8 mouse cellular contexts compared by ENCODE assay signal in genomic region chr11:75347188-75347585, GRCm38 (mm10). TPM values are rescaled to one million over a fixed set of nuclear protein-coding genes. Genes with fewer than 3 reads are reported as not detected.
DNase-seq lines count a peak whose midpoint lies in the region; ATAC-seq and TF ChIP-seq lines count a peak whose summit lies in the region.

No protein-coding gene starts in this region.

- no peaks in the 10 kb centered on the region for H3K9me3 ChIP-seq in kidney, embryonic 15.5 days (replicated peaks)
- H3K9me3 ChIP-seq in intestine, embryonic 14.5 days (ENCODE audit: control insufficient read depth, low read length): no peaks in the 10 kb centered on the region
- no peaks in the 10 kb centered on the region for H3K9me3 ChIP-seq in midbrain, postnatal 0 days (ENCODE audit: low read length)

- no peak for DNase-seq in kidney, postnatal 25 days
- DNase-seq in intestine, embryonic 14.5 days (ENCODE audit: low spot score): no peak
- DNase-seq in midbrain, postnatal 0 days (ENCODE audit: low spot score): no peak
- no peak for DNase-seq in B cell, adult 2 months
- no peak for DNase-seq in layer of hippocampus, adult 11-12 months (ENCODE audit: low spot score)
- DNase-seq in adrenal gland, adult 18-20 months (ENCODE audit: low spot score in 2 of 2): no peak

- 42% methylated on average over 10 of the region's 10 CpGs for WGBS in kidney, embryonic 15.5 days
- 35% methylated on average over 10 of the region's 10 CpGs for WGBS in intestine, embryonic 14.5 days
- WGBS in midbrain, postnatal 0 days: 47% methylated on average over 10 of the region's 10 CpGs

- H3K4me3 ChIP-seq in kidney, embryonic 15.5 days (replicated peaks): peak overlapping the region; percentile 78
- H3K4me3 ChIP-seq in bone marrow macrophage, adult 2 months (ENCODE audit: insufficient read depth, low read length): peak overlapping the region; percentile 83
- peak overlapping the region; percentile 76 for H3K4me3 ChIP-seq in intestine, embryonic 14.5 days (ENCODE audit: low read depth, low read length)
- H3K4me3 ChIP-seq in midbrain, postnatal 0 days (ENCODE audit: low read depth, low read length): peak overlapping the region; percentile 78; the same call in 1 of the 2 replicates

- TF ChIP-seq POLR2A in bone marrow macrophage, adult 2 months (IDR thresholded peaks at IDR 0.05; ENCODE audit: borderline replicate concordance, low read depth, low read length): no peak

- H3K27ac ChIP-seq in kidney, embryonic 15.5 days: no peak overlapping the region
- H3K27ac ChIP-seq in bone marrow macrophage, adult 2 months (ENCODE audit: insufficient read depth, low read depth, low read length): no peak overlapping the region
- no peak overlapping the region for H3K27ac ChIP-seq in intestine, embryonic 14.5 days (ENCODE audit: low read depth)
- no peak overlapping the region for H3K27ac ChIP-seq in midbrain, postnatal 0 days (ENCODE audit: low read depth, low read length)

- TF ChIP-seq CTCF in bone marrow macrophage, adult 2 months (IDR thresholded peaks at IDR 0.05; ENCODE audit: low read depth, low read length): no peak
- TF ChIP-seq CTCF in midbrain, postnatal 0 days (IDR thresholded peaks at IDR 0.05): no peak

- no peaks in the 10 kb centered on the region for H3K36me3 ChIP-seq in kidney, embryonic 15.5 days
- H3K36me3 ChIP-seq in intestine, embryonic 14.5 days (ENCODE audit: control insufficient read depth, insufficient read depth, low read length): no peaks in the 10 kb centered on the region
- H3K36me3 ChIP-seq in midbrain, postnatal 0 days (ENCODE audit: insufficient read depth, low read length): no peaks in the 10 kb centered on the region

- H3K4me2 ChIP-seq in kidney, embryonic 15.5 days: peak overlapping the region; percentile 90
- peak overlapping the region; percentile 76 for H3K4me2 ChIP-seq in intestine, embryonic 14.5 days (ENCODE audit: low read length)
- H3K4me2 ChIP-seq in midbrain, postnatal 0 days (ENCODE audit: low read depth, low read length, poor library complexity, severe bottlenecking): peak overlapping the region; percentile 65

- no peaks in the 10 kb centered on the region for H3K27me3 ChIP-seq in kidney, embryonic 15.5 days
- no peaks in the 10 kb centered on the region for H3K27me3 ChIP-seq in intestine, embryonic 14.5 days (replicated peaks; ENCODE audit: control insufficient read depth, insufficient read depth, low read length)
- no peaks in the 10 kb centered on the region for H3K27me3 ChIP-seq in midbrain, postnatal 0 days (ENCODE audit: insufficient read depth, low read length)

- H3K4me1 ChIP-seq in kidney, embryonic 15.5 days: peaks cover 41% of the 10 kb centered on the region
- H3K4me1 ChIP-seq in bone marrow macrophage, adult 2 months (ENCODE audit: control insufficient read depth, insufficient read depth, low read length): peaks cover 14% of the 10 kb centered on the region
- peaks cover 16% of the 10 kb centered on the region for H3K4me1 ChIP-seq in intestine, embryonic 14.5 days (replicated peaks; ENCODE audit: control insufficient read depth, insufficient read depth, low read length)
- no peaks in the 10 kb centered on the region for H3K4me1 ChIP-seq in midbrain, postnatal 0 days (ENCODE audit: insufficient read depth, low read length)

- H3K9ac ChIP-seq in kidney, embryonic 15.5 days: peak overlapping the region; percentile 82
- H3K9ac ChIP-seq in intestine, embryonic 14.5 days (ENCODE audit: low read length): peak overlapping the region; percentile 70
- 0 out of 2 replicates have a peak overlapping the region, but pooled peaks have one; percentile 69 for H3K9ac ChIP-seq in midbrain, postnatal 0 days (replicated peaks; ENCODE audit: low read length, poor library complexity, severe bottlenecking)

- ATAC-seq in kidney, embryonic 15.5 days (replicated peaks; ENCODE audit: low FRiP score): no peak
- no peak for ATAC-seq in intestine, embryonic 14.5 days (replicated peaks; ENCODE audit: low FRiP score, low TSS enrichment, low read depth)
- ATAC-seq in midbrain, postnatal 0 days (ENCODE audit: low FRiP score): no peak

RNA-seq across cellular contexts. Expression of gene Rpa1, which starts 0.9 kb away (rescaled TPM):
- polyA plus RNA-seq in kidney, embryonic 15.5 days (2015; fragmentation: Nextera tagmentation; extraction: Ambion mirVana): 123 and 128 TPM in 2 replicates
- 43.2 and 48.2 TPM in 2 replicates for polyA plus RNA-seq in bone marrow macrophage, adult 2 months (2012; ENCODE audit: insufficient read depth, insufficient read length, missing spikeins)
- 103 and 116 TPM in 2 replicates for polyA plus RNA-seq in intestine, embryonic 14.5 days (2014; fragmentation: Nextera tagmentation; extraction: Ambion mirVana)
- total RNA-seq in midbrain, postnatal 0 days (2014; rRNA removed): 35.9 and 47.6 TPM in 2 replicates
- polyA plus RNA-seq in midbrain, postnatal 0 days (2015; fragmentation: Nextera tagmentation; extraction: Ambion mirVana): 43.8 TPM in 2 replicates
- 10 to 100 TPM; 39.7 to 42.2 TPM for total RNA-seq in adrenal gland, adult 18-20 months (2021)

RNA-seq across cellular contexts. Expression of gene Smyd4, which starts 1.0 kb away (rescaled TPM):
- 14.6 and 15.2 TPM in 2 replicates for polyA plus RNA-seq in kidney, embryonic 15.5 days (2015; fragmentation: Nextera tagmentation; extraction: Ambion mirVana)
- polyA plus RNA-seq in bone marrow macrophage, adult 2 months (2012; ENCODE audit: insufficient read depth, insufficient read length, missing spikeins): 3.3 and 4.9 TPM in 2 replicates
- 11.6 and 12.5 TPM in 2 replicates for polyA plus RNA-seq in intestine, embryonic 14.5 days (2014; fragmentation: Nextera tagmentation; extraction: Ambion mirVana)
- total RNA-seq in midbrain, postnatal 0 days (2014; rRNA removed): 11.0 and 16.7 TPM in 2 replicates
- 15.2 and 16.8 TPM in 2 replicates for polyA plus RNA-seq in midbrain, postnatal 0 days (2015; fragmentation: Nextera tagmentation; extraction: Ambion mirVana)
- 1 to 10 TPM; 6.6 to 7.9 TPM for total RNA-seq in adrenal gland, adult 18-20 months (2021)
